Mouse (Mus musculus): ENCODE data around the gene Sdr16c6.

- TF ChIP-seq CTCF (IDR thresholded peaks at IDR 0.05; ENCODE audit: low read depth, low read length) (no peak), POLR2A (IDR thresholded peaks at IDR 0.05; ENCODE audit: borderline replicate concordance, low read depth, low read length) (no peak)
These were observed 1.8 kb upstream of the Sdr16c6 start for GRCm38 (mm10) chr4:4079132-4079531.

All from bone marrow macrophage, adult 2 months (primary cell).